Mouse (Mus musculus): Measurements from ENCODE around the gene Arhgap10. TPM values are rescaled to one million over a fixed set of nuclear protein-coding genes. Genes with fewer than 3 reads are reported as not detected.

The Arhgap10 gene
- total RNA-seq, 2 experiments from 2014 or later = 49.3 to 51.0 TPM

DNA sequence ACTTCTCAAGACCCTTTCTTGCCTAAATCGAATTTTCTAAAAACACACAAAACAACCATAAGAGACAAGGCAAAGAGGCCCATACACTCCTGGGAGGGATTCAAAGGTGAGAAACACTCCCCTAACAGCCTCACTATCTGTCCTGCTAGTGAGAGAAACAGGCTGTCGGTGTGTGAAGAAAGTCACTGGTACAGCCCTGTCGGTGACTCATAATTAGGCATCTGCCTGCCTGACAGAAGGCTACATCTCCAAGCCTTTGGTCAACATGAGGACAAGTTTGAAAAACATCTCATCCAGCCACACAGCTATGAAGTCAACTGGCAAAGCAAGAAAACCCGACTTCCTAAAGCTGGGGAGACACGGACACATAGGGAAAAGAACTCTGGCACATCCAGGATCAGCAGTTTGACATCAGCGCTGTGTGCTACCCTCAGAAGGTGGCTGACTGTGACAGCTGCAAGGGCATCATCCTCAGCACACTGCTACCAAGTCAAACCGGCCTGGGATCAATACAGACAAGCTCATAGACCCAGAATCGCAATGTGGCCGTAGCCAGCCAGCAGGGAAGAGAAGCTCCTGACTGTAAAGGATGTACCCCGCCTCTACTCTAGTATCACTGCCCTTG, 30.1 kb downstream of the Arhgap10 start:
- DNase-seq = peak; percentile 50 to 65

DNA sequence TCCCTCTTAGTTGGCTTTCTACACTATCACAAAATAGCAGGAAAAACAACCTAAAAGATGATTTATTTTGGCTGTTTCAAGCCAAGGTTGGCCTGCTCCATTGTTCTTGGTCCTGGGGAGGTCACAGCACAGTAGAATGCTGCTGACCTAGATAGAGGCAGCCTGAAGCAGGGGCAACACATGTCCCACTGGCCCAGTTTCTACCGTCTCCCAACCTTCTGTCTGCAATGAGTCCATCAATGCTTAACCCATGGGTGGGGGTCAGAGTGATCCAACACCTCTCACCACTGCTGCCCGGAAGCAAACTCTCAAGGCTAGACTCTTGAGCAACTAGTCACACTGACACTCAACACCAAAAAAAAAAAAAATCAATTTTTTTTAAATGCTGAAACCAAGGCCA, 31.0 kb downstream of the Arhgap10 start:
- DNase-seq = peak in 1 of 2 experiments; percentile 44

DNA sequence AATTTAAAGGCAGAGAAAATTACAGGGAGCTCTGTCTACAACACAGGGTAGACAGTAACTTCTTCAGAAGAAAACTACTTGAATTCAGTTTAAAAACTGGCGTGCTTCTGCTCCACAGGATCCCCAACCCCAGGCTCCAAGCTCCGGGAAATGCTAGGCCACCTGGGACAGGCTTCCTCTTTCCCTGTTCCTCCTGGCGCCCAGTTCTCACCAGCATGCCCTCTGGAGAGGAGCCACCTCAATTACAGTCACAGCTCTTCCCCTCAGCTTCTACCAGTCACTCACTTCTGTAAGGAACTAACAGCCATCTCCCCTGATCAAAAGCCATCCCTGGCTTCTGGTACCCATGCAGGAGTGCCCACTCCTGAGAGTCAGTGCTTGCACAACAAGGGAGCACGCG, 32.9 kb downstream of the Arhgap10 start:
- DNase-seq = peak in 1 of 2 experiments; percentile 53

DNA sequence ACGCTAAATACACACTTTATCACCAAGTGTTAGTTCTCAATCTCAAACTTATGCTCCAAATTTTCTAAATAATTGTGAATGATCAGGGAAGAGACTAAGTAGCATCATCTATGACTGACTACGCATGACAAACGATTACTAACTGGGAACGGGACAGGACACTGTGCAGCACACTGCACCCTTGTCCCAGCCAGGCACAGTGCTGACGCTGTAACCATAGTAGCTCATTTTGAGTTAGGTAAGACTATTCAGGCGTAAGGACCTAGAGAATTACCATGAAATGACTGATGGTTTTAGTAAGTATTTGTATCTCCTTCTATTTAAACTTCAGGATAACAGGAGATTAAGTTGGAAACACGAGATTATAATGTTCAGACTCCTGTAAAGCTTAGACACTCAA, 33.5 kb downstream of the Arhgap10 start:
- no peak for DNase-seq

DNA sequence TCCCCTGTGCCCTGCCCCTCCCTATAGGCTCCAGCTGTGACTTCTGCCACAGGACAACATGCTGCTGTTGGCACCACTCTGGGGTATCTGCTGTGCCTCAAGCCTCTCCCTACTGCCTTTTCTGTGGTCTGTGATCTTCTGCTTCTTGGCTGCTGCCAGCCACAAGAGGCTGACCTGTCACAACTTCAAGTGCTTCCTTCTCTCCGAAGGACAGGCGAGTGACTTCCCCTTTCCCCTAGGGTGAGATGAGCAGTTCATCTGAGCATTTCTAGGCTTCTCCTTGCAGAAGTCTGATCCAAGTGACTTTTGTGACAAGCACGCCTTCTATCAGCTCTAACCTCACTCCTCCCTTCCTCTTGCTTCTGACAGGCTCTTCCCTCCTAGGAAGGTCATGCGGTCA, 34.1 kb downstream of the Arhgap10 start:
- peak; percentile 42 to 72 for DNase-seq

DNA sequence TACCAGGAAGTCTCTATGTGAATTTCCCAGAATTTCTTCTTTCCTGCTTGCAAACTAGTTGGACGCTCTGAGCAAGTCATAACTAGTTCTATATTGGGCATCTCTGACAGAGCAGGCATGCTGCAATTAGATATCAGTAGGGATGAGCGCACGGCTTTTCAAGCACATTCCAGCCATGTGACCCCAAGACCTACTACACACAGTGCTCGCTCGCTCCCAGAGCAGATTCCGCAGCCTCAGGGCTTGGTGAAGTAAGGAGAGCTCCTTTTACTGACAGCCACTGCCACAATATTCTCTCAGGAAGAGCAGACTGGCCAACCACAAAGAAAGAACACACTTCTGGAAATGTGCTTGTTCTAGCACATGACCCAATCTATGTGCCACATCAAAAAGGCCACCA, 36.0 kb downstream of the Arhgap10 start:
- peak; percentile 62 to 73 for DNase-seq

DNA sequence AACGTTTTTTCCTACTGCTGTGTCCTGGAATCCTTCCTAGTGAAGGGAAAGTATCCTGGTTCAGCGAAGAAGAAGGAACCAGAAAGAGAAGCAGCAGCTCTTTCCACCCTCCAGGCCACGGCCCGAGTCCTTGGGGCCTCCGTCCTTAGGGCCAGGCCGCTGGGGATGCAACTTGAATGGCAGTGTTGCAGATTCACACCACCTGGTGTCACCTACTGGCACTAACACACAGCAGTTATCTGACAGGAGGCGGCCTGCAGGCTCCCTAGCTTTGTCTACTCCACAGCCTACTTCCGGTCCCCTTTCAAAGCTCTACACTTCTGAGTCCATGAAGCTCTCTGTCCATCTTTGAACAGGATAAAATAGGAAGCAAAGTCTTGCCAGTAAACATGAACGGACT, 37.8 kb downstream of the Arhgap10 start:
- DNase-seq = no peak

DNA sequence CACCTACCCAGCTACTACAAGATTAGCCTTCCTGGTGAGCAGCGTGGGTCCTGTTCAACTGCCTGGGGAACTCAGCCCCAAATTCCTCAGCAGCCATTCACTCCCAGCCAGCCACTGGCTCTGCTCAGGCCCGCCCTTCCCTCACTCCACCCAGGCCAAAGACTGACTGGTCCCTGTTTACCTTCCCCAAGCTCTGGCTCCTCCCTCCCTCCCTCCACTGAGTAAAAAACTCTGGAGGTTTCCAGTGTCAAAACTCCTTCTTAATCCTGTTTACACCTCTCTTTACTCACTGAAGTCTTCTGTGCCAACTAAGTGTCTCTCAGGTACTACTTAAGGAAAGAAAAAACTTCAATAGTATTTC, 38.9 kb downstream of the Arhgap10 start:
- peak in 1 of 2 experiments; percentile 49 for DNase-seq

DNA sequence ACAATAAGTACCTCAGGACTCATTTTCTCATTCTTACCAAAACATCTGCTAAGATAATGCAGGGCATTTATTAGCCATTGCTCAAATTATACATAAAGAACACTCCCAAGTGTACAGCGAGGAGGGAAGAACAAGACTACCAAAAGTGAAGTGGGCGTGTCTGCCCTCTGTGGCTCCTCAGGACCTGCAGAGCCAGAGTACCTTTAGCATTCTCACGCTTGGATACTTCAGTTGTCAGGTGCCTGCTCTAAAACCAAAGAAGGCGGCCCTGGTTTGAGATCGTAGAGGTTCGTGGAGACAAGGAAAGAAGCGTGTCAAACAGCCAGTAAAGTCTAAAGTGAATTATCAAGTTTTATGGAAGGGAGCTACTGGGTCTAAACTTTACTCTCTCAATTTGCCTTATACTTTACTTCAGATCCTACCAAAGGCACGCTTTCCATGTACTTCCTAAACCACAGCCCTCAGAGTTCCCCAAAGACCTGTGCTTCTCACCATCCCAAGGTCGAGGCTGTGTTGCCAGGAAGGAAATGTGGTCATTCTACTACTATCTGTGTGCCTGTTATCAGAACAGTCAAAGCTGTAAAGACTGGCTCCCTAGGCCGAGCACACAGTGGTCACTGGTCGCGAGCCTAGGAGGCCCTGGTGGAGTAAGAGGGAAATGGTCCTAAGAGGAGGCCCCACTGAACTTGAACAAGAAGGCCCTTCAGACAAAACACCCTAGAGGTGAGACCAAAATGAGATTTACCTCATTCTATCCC, 39.4 kb downstream of the Arhgap10 start:
- DNase-seq = peak in 1 of 2 experiments; percentile 50

DNA sequence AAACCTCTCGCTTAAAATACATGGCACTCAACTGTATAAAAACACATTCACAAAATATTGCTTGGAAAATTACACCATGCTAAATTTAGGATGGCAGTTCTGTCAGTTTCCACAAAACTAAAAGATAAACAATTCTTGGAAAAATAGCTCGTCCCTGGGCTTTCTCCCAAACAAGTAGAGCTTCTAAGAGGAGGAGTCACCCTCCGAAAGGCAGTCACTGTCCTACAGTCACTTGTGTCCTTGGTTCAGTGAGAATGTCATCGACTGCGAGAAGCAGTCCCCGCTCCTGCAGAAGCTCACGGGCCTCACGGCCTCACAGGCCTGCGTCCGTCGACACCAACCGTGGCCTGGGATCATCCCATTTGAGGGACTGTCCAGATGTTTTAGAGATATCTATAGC, 40.1 kb downstream of the Arhgap10 start:
- DNase-seq = peak in 1 of 2 experiments; percentile 43

DNA sequence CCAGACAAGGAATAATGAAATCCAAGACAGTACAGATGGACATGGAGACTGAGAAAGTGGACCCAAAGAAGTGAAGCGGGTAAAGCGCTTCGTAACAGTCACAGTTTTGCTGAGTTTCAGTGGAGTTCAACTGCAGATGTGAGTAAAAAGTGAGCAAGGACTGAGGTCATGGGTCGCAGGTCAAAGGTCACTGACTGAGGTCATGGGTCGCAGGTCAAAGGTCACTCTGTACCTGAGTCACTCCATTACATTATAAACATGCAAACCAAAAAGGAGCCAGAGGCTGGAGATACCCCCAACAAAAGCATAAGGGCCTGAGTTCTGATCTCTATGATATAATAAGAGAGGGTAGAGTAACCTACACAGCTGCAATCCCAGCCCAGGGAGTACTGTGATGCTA, 43.1 kb downstream of the Arhgap10 start:
- no peak for DNase-seq

DNA sequence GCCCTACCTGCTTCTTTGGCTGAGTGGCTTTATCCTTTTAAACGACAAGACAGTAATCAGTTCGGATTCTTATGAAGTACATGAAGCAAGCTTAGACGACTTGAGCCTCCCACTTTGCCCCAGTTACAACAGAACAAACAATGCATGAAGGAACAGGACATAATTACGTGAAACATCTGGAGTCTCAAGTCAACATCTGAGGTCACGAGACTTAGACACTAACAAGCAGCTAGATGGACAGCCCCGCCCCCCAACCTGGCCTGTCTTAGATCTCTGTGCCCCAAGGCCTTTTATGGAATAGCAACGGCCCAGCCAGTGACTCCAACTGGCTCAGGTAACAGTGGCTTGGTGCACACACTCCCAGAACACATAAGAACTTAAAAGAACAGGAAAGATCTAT, 44.0 kb downstream of the Arhgap10 start:
- no peak for DNase-seq

DNA sequence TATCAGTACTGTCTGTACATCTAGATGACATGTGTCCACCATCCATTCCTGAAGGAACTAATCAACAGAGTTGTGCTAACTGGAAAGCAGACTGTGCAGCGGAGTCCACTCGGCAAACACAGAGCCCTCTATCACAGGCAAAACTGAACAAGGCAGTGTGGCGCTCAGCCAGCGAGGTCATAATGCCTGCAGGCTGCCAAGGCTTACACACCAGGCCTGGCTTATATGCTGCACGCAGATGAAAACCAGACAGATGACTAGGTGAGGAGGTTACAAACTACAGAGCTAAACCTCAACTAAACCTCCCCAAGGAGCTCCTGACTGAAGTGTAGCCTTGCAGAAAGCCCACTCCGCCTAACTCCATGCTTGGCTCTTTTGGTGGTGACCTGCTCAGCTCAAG, 44.4 kb downstream of the Arhgap10 start:
- peak; percentile 82 to 87 for DNase-seq

DNA sequence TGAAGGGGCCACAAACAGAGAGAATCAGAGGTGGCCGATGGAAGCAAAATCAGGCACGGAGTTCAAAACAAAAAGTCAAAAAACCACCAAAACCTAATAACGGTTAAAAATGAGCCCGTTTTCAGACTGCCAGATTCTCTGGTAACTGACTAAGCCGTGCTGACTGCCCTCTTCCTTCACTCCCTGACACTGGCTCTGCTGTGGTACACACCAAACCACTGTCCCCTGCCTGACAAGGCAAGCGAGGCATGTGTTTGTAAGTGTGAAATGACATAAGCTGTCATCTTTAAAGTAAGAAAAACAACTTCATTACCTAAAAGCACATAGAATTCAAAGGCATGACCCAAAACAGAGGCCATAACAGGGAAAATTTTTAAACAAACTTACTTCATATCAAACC, 56.4 kb downstream of the Arhgap10 start:
- no peak for DNase-seq

DNA sequence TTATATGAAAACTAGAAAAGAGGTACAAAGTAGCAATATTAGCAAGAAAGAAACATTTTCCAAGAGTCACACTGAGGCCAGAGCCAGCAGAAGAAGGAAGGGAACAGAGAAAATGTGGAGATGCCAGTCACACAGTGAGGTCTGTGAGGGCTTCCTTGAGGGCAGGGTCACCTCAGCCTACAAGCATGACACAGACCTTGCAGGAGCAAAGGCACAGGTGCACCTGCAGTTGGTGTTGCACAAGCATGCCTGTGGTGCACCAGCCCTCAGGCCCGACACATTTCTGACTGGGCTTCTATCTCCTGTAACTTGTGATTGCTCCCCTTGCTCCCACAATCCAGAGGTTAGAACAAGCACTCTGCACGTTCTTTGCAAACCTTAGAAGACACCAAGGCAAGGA, 57.4 kb downstream of the Arhgap10 start:
- DNase-seq = no peak

DNA sequence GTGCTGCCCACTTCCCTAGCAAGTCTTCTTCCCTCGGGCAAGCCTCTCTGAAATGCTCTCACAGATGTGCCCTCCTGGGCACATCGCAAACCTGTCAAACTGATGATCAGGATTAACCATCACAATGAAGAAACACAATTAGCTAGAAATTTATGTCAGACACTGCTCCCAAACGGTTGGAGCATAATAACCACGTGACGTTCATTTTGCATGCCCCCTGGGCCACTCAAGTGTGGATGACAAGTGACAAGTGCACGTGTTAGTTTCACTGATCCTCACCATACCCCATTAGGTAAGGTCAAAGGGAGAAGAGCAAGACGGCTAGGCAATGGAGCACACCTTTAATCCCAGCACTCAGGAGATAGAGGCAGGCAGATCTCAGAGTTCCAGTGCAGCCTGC, 58.1 kb downstream of the Arhgap10 start:
- no peak for DNase-seq

DNA sequence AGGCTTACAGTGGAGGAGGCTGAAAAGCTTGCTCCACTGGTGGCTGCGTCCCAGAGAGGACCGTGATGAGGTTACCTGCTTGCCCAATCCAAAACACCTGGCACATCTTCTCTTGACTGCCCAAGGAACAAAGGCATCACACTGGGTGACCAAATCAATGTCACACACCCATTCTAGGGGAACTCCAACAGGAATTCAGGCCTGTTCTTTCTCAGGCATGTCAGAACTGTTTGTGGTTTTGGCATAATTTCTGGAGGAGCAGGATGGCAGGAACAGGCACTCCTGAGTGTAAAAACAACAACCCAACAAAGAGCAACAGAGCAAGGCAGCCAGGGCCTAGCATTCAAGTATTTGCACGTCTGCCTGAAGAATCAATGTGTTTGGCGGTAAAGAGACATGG, 59.2 kb downstream of the Arhgap10 start:
- no peak for DNase-seq

DNA sequence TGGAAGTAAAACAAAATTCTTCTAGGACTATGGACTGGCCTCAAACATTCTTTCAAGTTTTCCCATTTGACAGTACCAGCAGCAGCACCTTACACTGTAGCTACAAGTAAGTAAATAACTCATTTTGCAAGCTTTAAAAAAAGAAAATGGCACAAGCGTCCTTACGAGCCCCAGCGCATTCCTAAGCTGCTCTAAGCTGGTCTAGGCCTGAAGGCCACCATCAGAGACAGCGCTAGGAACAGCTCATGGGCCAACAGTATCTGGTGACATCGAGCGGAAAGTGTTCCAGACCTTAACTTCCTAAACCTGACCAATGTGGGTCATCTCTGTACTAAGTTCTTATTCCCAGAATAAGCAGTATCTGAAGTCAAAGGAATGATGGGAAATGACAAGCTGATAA, 61.5 kb downstream of the Arhgap10 start:
- no peak for DNase-seq

DNA sequence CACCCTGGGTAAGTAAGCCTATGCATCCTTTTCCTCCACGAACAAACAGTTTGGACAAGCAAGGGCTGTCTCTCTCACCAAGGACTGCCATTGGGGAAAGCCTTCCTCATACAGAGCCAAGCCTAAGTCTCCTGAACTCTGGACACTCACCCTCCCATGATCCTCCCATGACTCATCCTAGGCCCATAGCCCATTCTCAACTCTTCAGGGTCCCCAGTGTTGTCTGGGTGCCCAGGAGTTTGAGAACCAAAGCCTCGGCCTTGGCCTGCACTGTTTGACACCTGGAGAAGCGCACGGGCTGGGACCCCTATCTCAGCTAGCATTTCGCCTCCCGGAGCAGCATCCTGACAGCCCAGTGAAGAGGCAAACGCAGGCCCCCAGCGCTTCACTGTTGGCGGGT, 63.9 kb downstream of the Arhgap10 start:
- peak in 1 of 2 experiments; percentile 46 for DNase-seq

DNA sequence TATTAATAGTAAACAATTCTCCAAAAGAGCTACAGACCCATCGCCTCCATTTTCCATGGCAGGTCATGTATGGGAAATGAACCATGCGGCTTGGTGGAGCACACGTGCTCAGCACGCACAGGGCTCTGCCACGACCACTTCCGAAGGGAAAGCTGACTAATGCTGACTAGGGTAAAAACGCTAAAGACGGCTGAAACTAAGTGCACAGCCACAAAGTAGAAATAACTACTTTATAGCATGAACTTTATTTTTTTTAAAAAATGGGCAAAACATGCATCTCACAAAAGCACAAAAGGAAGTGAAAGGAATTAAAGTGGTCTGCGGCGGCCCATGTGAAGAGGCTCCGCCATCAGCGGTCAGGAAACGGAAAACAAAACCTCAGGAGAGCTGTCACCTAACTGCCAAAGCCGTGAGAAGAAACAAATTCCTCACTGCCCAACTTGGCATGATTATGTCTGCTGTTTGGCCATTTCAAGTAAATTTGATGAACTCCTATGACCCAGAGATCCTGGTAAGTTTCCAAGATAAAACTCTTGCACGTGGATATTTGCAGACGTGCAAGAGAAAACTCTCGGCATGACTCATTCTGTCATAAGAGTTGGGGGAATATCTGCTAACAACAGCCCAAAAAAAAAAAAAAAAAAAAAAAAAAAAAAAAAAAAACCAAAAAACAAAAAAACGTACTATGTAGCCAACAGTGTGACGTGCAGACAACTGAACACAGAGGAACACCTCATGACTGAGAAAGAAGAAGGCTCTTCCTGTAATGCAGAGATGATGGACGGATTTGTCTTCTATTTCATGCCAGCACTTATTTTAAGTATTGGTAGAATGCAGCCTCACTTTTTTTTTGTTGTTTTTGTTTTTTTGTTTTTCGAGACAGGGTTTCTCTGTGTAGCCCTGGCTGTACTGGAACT, 66.0 kb downstream of the Arhgap10 start:
- DNase-seq = peak; percentile 45 to 52

DNA sequence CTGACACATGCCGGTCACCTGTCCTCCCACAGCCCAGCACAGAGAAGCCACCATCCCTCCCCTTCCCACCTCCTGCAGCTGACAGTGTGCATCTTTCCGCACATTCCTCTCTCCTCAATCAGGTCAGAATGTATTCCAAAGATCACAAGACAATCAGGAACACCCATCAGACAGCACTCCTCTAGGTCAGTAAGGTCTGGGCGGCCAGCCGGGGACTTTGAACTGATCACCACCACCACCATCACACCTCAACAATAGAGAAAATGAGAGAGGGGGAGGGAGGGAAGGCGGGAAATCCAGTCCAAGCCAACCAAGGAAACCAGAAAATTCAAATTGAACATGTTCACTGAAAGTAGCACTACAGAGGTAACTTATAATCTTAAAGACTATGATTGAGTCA, 66.7 kb downstream of the Arhgap10 start:
- DNase-seq = no peak

DNA sequence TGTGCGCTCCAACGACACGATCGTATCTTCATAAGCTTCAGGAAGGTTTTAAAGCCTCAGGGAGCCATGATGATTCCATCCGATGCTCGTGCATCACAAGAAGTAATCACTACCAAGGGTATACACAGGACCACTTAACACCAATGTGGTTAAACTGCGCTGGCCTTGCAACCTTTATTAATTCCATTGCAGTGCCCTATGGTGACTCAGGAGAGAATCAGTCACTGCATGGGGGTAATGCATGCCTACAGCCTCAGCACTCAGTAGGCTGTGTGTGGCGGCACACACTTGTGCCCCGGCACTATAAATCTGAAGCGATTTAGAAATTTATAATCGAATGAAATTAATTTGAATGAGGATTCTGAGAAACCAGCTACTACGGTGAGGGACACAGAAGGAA, 71.5 kb downstream of the Arhgap10 start:
- DNase-seq = no peak

DNA sequence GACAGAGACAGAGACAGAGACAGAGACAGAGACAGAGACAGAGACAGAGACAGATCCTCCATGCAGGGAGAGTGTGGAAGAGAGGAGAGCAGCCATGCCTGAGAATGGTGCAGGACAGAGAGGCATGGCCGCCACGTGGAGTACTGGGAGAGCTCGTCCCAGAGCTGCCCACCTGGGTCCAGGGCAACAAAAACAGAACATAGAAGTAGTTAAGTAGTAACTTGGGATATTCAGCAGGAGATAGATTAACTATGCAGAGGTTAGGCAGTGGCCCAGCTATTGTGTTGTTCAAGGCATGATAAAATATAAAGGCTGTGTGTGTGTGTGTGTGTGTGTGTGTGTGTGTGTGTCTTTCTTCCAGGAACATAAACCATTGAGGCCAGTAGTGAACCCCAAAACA, 72.1 kb downstream of the Arhgap10 start:
- DNase-seq = no peak

All from heart, adult 18-20 months (tissue).